Mouse (Mus musculus) limb, embryonic 14.5 days (tissue): ENCODE measurements at regions not wholly inside any gene's neighbourhood (a gene's known extent, or its start where the extent isn't known, plus 50 kb on each side); places are given as distances from the start of the nearest gene placed in this dataset.
A peak's percentile ranks its signal among the peaks of the same experiment; 100 is the strongest.

Source experiments
- ATAC-seq: fragments of 200-750 bp; cut with Nextera tagmentation; 2 replicates; pipeline ENCODE4 v1.8.0; 2017; ENCODE audit warnings: low read depth, moderate number of reproducible peaks, moderate TSS enrichment; ENCODE audit not compliant: low FRiP score
- DNase-seq: peaks from one replicate; pipeline ENCODE4 v3.0.0-alpha.2; 2015; ENCODE audit warnings: low spot score
- H3K27ac ChIP-seq: fragments of 300-500 bp; sonication (generic); replicated peaks from 2 replicates; pipeline ENCODE4 v1.5.1; 2014; ENCODE audit warnings: low read depth, mild to moderate bottlenecking, low read length, moderate library complexity, mixed read lengths
- H3K27me3 ChIP-seq: fragments of 300-500 bp; sonication (generic); 2 replicates; pipeline ENCODE4 v1.6.1; 2014; ENCODE audit warnings: low read length, mixed read lengths; ENCODE audit not compliant: control insufficient read depth, insufficient read depth
- H3K36me3 ChIP-seq: fragments of 300-500 bp; sonication (generic); 2 replicates; pipeline ENCODE4 v1.6.1; 2014; ENCODE audit warnings: mild to moderate bottlenecking, low read length, moderate library complexity, mixed read lengths; ENCODE audit not compliant: control insufficient read depth, insufficient read depth
- H3K4me1 ChIP-seq: fragments of 300-500 bp; sonication (generic); 2 replicates; pipeline ENCODE4 v1.6.1; 2014; ENCODE audit warnings: antibody characterized with exemption, low read length, mixed read lengths; ENCODE audit not compliant: control insufficient read depth, insufficient read depth
- H3K4me2 ChIP-seq: fragments of 300-500 bp; sonication (generic); replicated peaks from 2 replicates; pipeline ENCODE4 v1.6.1; 2014; ENCODE audit warnings: low read depth, mild to moderate bottlenecking, low read length, moderate library complexity; ENCODE audit not compliant: severe bottlenecking
- H3K4me3 ChIP-seq: fragments of 300-500 bp; sonication (generic); replicated peaks from 2 replicates; pipeline ENCODE4 v1.5.1; 2014; ENCODE audit warnings: low read length
- H3K9ac ChIP-seq: fragments of 300-500 bp; sonication (generic); 2 replicates; pipeline ENCODE4 v1.6.1; 2014; ENCODE audit warnings: mild to moderate bottlenecking, low read depth, low read length, moderate library complexity; ENCODE audit not compliant: severe bottlenecking
- H3K9me3 ChIP-seq: fragments of 300-500 bp; sonication (generic); 2 replicates; pipeline ENCODE4 v1.6.1; 2016; ENCODE audit warnings: low read length; ENCODE audit not compliant: control insufficient read depth
- POLR2A ChIP-seq: fragments of 200-500 bp; IDR thresholded peaks from 2 replicates; pipeline ENCODE4 v1.8.0; 2012; ENCODE audit warnings: inconsistent platforms, mild to moderate bottlenecking, moderate library complexity, borderline replicate concordance; ENCODE audit not compliant: insufficient read depth, insufficient read length; ENCODE audit errors: extremely low read depth
- WGBS: fragments of 180-500 bp; shearing (Covaris S2); extraction: QIAGEN DNeasy Blood & Tissue Kit; methylation state at CpG from one replicate; pipeline ENCODE4 v1.1.7; 2014; 5-methylcytosine and 5-hydroxymethylcytosine counted together

GRCm38 (mm10) chr7:115290801-115291417 is 547.4 kb downstream of the Insc start:
- Histone ChIP-seq H3K9ac (no peak overlapping the region), H3K27me3 (no peaks in the 10 kb centered on the region), H3K36me3 (no peaks in the 10 kb centered on the region), H3K4me1 (peaks cover 24% of the 10 kb centered on the region), H3K4me2 (no peak overlapping the region), H3K9me3 (no peaks in the 10 kb centered on the region), H3K27ac (no peak overlapping the region), H3K4me3 (no peak overlapping the region)
- DNase-seq, result no peak
- ATAC-seq, result no peak
- WGBS, result 59% methylated on average over 7 of the region's 7 CpGs
- no peak for TF ChIP-seq POLR2A

- H3K27me3 ChIP-seq, result no peaks in the 10 kb centered on the region
- 40% methylated on average over 10 of the region's 10 CpGs for WGBS
- TF ChIP-seq POLR2A, result no peak
- H3K9me3 ChIP-seq, result no peaks in the 10 kb centered on the region
- peaks cover 20% of the 10 kb centered on the region for H3K4me1 ChIP-seq
- H3K36me3 ChIP-seq, result no peaks in the 10 kb centered on the region
- ATAC-seq (no peak), DNase-seq (peak; percentile 34)
- no peak overlapping the region for H3K27ac ChIP-seq
- no peak overlapping the region for H3K4me2 ChIP-seq
- no peak overlapping the region for H3K4me3 ChIP-seq
- no peak overlapping the region for H3K9ac ChIP-seq
Observed at GRCm38 (mm10) chr7:115294655-115295230, 551.2 kb downstream of the Insc start.

- TF ChIP-seq POLR2A, result no peak
- H3K27ac ChIP-seq, result no peak overlapping the region
- H3K36me3 ChIP-seq, result no peaks in the 10 kb centered on the region
- no peaks in the 10 kb centered on the region for H3K27me3 ChIP-seq
- DNase-seq, result no peak
- no peak overlapping the region for H3K4me3 ChIP-seq
- no peak overlapping the region for H3K9ac ChIP-seq
- H3K4me1 ChIP-seq, result peaks cover 5% of the 10 kb centered on the region; the same call in 1 of the 2 replicates
- no peaks in the 10 kb centered on the region for H3K9me3 ChIP-seq
- no peak overlapping the region for H3K4me2 ChIP-seq
- ATAC-seq, result no peak
- WGBS, result 87% methylated on average over 8 of the region's 8 CpGs
Observed at GRCm38 (mm10) chr7:115300241-115300640, 556.7 kb downstream of the Insc start.

- Histone ChIP-seq H3K27me3 (no peaks in the 10 kb centered on the region), H3K4me2 (no peak overlapping the region), H3K27ac (no peak overlapping the region), H3K9ac (no peak overlapping the region), H3K4me1 (peaks cover 13% of the 10 kb centered on the region), H3K4me3 (no peak overlapping the region), H3K36me3 (no peaks in the 10 kb centered on the region), H3K9me3 (no peaks in the 10 kb centered on the region)
- no peak for TF ChIP-seq POLR2A
- 83% methylated on average over 4 of the region's 4 CpGs for WGBS
- no peak for DNase-seq
- no peak for ATAC-seq
Observed at GRCm38 (mm10) chr7:115308377-115308776, 564.9 kb downstream of the Insc start.

- Histone ChIP-seq H3K4me2 (no peak overlapping the region), H3K9ac (no peak overlapping the region), H3K9me3 (no peaks in the 10 kb centered on the region), H3K4me1 (peaks cover 13% of the 10 kb centered on the region), H3K36me3 (no peaks in the 10 kb centered on the region), H3K27ac (no peak overlapping the region), H3K4me3 (no peak overlapping the region), H3K27me3 (no peaks in the 10 kb centered on the region)
- WGBS, result 36% methylated on average over 5 of the region's 5 CpGs
- DNase-seq, result peak; percentile 78
- TF ChIP-seq POLR2A, result no peak
- peak; percentile 70 for ATAC-seq
Observed at GRCm38 (mm10) chr7:115310400-115311225, 567.1 kb downstream of the Insc start.
